Mouse (Mus musculus): Measurements from ENCODE around the gene Vat1l.

DNA sequence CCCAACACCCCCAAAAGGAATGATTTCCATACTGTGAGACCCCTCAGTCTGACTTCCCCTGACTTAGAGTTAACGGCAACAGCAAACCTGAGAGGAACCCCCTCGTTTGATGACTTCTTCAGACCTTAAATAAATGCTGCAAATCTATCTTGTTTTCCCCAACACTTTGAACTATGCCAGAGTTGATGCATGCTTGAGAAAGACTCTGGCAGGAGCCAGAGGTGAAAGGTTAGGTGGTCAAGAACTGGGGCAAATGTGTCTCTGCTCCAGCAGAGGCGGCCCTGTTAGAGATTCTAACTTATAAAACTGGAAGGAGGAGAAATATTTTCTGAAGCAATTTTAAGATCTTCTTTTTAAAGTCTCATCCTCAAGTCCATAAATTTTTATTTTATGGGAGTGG lies 45.7 kb upstream of the Vat1l start:
- TF ChIP-seq POLR2A (IDR thresholded peaks at IDR 0.05; ENCODE audit: control insufficient read depth in 1 of 2, insufficient read depth in 1 of 2, low read depth in 1 of 2, low read length in 2 of 2, poor library complexity in 1 of 2), result no peak
- no peak for TF ChIP-seq NELFE (IDR thresholded peaks at IDR 0.05; ENCODE audit: low read depth, low read length)
- no peak for TF ChIP-seq JUND (IDR thresholded peaks at IDR 0.05; ENCODE audit: low read depth, low read length)
- TF ChIP-seq TBP (IDR thresholded peaks at IDR 0.05; ENCODE audit: low read depth, low read length), result no peak
